Mouse (Mus musculus): ENCODE measurements around the gene Nacc2.

Nacc2 gene

GRCm38 (mm10) chr2:26123079-26123648, at the start of gene Nacc2:
Gene Nacc2, minus strand, starts transcription at chr2:26123220.
- no peak for DNase-seq (ENCODE audit: low spot score in 2 of 2)

GRCm38 (mm10) chr2:26172166-26172565, 49.1 kb upstream of the Nacc2 start:
- DNase-seq (ENCODE audit: low spot score in 2 of 2), result no peak

GRCm38 (mm10) chr2:26170376-26170775, 47.4 kb upstream of the Nacc2 start:
- no peak for DNase-seq (ENCODE audit: low spot score in 2 of 2)

- no peak for DNase-seq (ENCODE audit: low spot score in 2 of 2)
Observed at GRCm38 (mm10) chr2:26168843-26169579, 46.0 kb upstream of the Nacc2 start.

- DNase-seq (ENCODE audit: low spot score in 2 of 2), result no peak
Observed at GRCm38 (mm10) chr2:26166890-26167289, 43.9 kb upstream of the Nacc2 start.

- DNase-seq (ENCODE audit: low spot score in 2 of 2), result peak in 1 of 2 experiments; percentile 59
Observed at GRCm38 (mm10) chr2:26158064-26158463, 35.0 kb upstream of the Nacc2 start.

- DNase-seq (ENCODE audit: low spot score in 2 of 2), result peak in 1 of 2 experiments; percentile 72
Observed at GRCm38 (mm10) chr2:26156191-26156977, 33.4 kb upstream of the Nacc2 start.

- DNase-seq (ENCODE audit: low spot score in 2 of 2), result no peak
Observed at GRCm38 (mm10) chr2:26155737-26156136, 32.7 kb upstream of the Nacc2 start.

- no peak for DNase-seq (ENCODE audit: low spot score in 2 of 2)
Observed at GRCm38 (mm10) chr2:26154586-26154985, 31.6 kb upstream of the Nacc2 start.

- DNase-seq (ENCODE audit: low spot score in 2 of 2), result peak in 1 of 2 experiments; percentile 53
Observed at GRCm38 (mm10) chr2:26153909-26154340, 30.9 kb upstream of the Nacc2 start.

- DNase-seq (ENCODE audit: low spot score in 2 of 2), result peak in 1 of 2 experiments; percentile 59
Observed at GRCm38 (mm10) chr2:26153295-26153694, 30.3 kb upstream of the Nacc2 start.

GRCm38 (mm10) chr2:26147706-26148370, 24.8 kb upstream of the Nacc2 start:
- no peak for DNase-seq (ENCODE audit: low spot score in 2 of 2)

GRCm38 (mm10) chr2:26146337-26147042, 23.5 kb upstream of the Nacc2 start:
- DNase-seq (ENCODE audit: low spot score in 2 of 2), result peak in 1 of 2 experiments; percentile 70

GRCm38 (mm10) chr2:26145113-26145512, 22.1 kb upstream of the Nacc2 start:
- DNase-seq (ENCODE audit: low spot score in 2 of 2), result no peak

GRCm38 (mm10) chr2:26144331-26144730, 21.3 kb upstream of the Nacc2 start:
- no peak for DNase-seq (ENCODE audit: low spot score in 2 of 2)

- peak in 1 of 2 experiments; percentile 67 for DNase-seq (ENCODE audit: low spot score in 2 of 2)
Observed at GRCm38 (mm10) chr2:26143556-26143955, 20.5 kb upstream of the Nacc2 start.

- DNase-seq (ENCODE audit: low spot score in 2 of 2), result no peak
Observed at GRCm38 (mm10) chr2:26142986-26143385, 20.0 kb upstream of the Nacc2 start.

GRCm38 (mm10) chr2:26141893-26142635, 19.0 kb upstream of the Nacc2 start:
- peak; percentile 47 to 57 for DNase-seq (ENCODE audit: low spot score in 2 of 2)

GRCm38 (mm10) chr2:26140903-26141302, 17.9 kb upstream of the Nacc2 start:
- no peak for DNase-seq (ENCODE audit: low spot score in 2 of 2)

- DNase-seq (ENCODE audit: low spot score in 2 of 2), result peak; percentile 100
Observed at GRCm38 (mm10) chr2:26140292-26140819, 17.3 kb upstream of the Nacc2 start.

Data from cerebellum, postnatal 4 days (tissue).